Mouse (Mus musculus) kidney, postnatal 0 days (tissue): Measurements from ENCODE around the gene Ttk. TPM values are rescaled to one million over a fixed set of nuclear protein-coding genes. Genes with fewer than 3 reads are reported as not detected.
A peak's percentile ranks its signal among the peaks of the same experiment; 100 is the strongest.

Experiments
- ATAC-seq: fragments of 200-750 bp; cut with Nextera tagmentation; replicated peaks from 2 replicates; pipeline ENCODE4 v1.8.0; 2017; ENCODE audit warnings: low read depth, moderate number of reproducible peaks, moderate TSS enrichment, moderate library complexity; ENCODE audit not compliant: low FRiP score
- DNase-seq: peaks from one replicate; pipeline ENCODE4 v3.0.0-alpha.2; 2016; ENCODE audit warnings: low spot score
- H3K27ac ChIP-seq: fragments of 300-500 bp; sonication (generic); 2 replicates; pipeline ENCODE4 v1.5.1; 2014; ENCODE audit warnings: mild to moderate bottlenecking
- H3K27me3 ChIP-seq: fragments of 300-500 bp; sonication (generic); 2 replicates; pipeline ENCODE4 v1.6.1; 2014; ENCODE audit warnings: low read length, mixed read lengths; ENCODE audit not compliant: insufficient read depth
- H3K36me3 ChIP-seq: fragments of 300-500 bp; sonication (generic); 2 replicates; pipeline ENCODE4 v1.6.1; 2014; ENCODE audit warnings: low read length, mixed read lengths; ENCODE audit not compliant: insufficient read depth
- H3K4me1 ChIP-seq: fragments of 300-500 bp; sonication (generic); replicated peaks from 2 replicates; pipeline ENCODE4 v1.6.1; 2014; ENCODE audit warnings: antibody characterized with exemption, low read length, mixed read lengths; ENCODE audit not compliant: insufficient read depth
- H3K4me2 ChIP-seq: fragments of 300-500 bp; sonication (generic); 2 replicates; pipeline ENCODE4 v1.6.1; 2014; ENCODE audit warnings: mild to moderate bottlenecking, low read length, moderate library complexity, mixed read lengths
- H3K4me3 ChIP-seq: fragments of 300-500 bp; sonication (generic); replicated peaks from 2 replicates; pipeline ENCODE4 v1.5.1; 2014; ENCODE audit warnings: low read depth, low read length
- H3K9ac ChIP-seq: fragments of 300-500 bp; sonication (generic); 2 replicates; pipeline ENCODE4 v1.6.1; 2014; ENCODE audit warnings: low read depth, low read length
- H3K9me3 ChIP-seq: fragments of 300-500 bp; sonication (generic); replicated peaks from 2 replicates; pipeline ENCODE4 v1.6.1; 2016; ENCODE audit warnings: low read length, inconsistent platforms, mixed read lengths
- CTCF ChIP-seq: IDR thresholded peaks from 2 replicates; pipeline ENCODE4 v1.5.1; 2016; ENCODE audit warnings: antibody characterized with exemption, low read depth, mild to moderate bottlenecking, moderate library complexity
- WGBS: fragments of 180-500 bp; shearing (Covaris S2); extraction: QIAGEN DNeasy Blood & Tissue Kit; methylation state at CpG from one replicate; pipeline ENCODE4 v1.1.7; 2014; 5-methylcytosine and 5-hydroxymethylcytosine counted together
- polyA plus RNA-seq: library from polyadenylated mRNA; unstranded; fragments of >200 nt; fragmentation: Nextera tagmentation; extraction: Ambion mirVana; gene quantifications from 2 replicates; pipeline ENCODE4 v1.2.1, GENCODE M21; 2015

The Ttk gene
- polyA plus RNA-seq: 11.5 and 14.8 TPM in 2 replicates

DNA sequence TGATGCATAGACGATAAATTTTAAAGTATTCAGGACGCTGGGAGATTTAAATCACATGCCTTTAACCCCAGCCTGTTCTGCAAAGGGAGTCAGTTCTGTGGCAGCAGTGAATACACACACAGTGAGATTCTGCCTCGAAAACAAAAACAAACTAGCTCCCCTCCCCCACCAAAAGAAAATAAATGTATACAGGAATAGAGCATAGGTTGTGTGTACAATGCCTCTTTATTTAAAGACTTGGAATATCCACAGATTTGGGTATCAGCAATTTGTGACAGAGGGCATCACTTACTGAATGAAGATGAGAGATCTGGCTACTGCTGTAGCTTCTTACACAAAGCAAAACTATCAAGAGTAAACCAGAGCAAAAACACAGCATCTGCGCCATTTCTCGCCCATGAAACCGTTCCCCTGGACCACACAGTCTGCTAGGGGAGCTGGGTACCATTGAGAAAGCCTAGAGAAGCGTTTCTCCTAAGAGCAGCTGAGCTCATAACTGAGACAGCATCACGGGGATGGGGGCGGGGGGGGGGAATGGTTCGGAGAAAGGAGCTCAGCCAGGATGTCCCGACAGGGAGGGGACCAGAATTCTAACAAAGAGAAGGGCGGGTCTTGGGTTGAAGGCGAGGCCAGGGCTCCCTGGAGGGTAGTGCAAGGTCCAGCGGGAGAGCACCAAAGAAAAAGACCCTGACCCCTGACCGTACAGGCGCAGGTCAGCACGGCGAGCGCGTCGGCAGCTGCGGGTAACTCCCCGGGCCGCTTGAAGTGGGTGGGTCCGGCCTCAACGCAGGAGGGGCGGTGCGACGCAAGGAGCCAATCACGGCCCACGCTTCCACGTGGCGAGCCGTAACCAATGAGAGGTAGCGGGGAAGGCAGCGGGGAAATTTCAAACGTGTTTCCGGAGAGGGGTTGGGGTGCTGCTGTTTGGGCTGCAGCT is at the start of gene Ttk:
Ttk (plus strand) TSS at position 879 of the 937 bp plus-strand sequence.
- Histone ChIP-seq H3K36me3 (no peaks in the 10 kb centered on the region), H3K9ac (peak within 1 kb of the TSS; percentile 71), H3K9me3 (no peaks in the 10 kb centered on the region), H3K4me1 (no peaks in the 10 kb centered on the region), H3K4me2 (peak within 1 kb of the TSS; percentile 77), H3K4me3 (peak within 1 kb of the TSS; percentile 73), H3K27me3 (no peaks in the 10 kb centered on the region), H3K27ac (peak within 1 kb of the TSS; percentile 65; the same call in 1 of the 2 replicates)
- ATAC-seq (peak; percentile 100), DNase-seq (peak; percentile 96)
- WGBS: under 1% methylated on average over 38 of the region's 38 CpGs
- TF ChIP-seq CTCF: no peak

DNA sequence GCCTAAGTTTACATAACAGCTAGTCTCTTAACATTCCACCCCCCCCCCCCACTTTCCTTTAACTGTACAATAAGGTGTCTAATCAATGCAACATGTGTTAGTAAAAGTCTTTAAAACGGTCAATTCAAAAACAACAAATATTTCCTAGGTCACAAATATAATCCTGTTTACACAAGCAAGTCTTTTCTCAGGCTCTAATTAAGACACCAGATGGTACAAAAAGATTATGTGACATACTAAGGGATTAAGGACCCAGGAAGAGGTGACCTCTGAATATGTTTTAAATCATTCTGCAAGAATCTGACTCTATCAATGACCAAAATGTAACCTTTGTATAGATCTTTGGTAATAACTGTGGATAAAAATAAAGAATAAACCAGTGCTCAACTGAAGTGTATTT is 49.0 kb upstream of the Ttk start:
- Histone ChIP-seq H3K4me1 (no peaks in the 10 kb centered on the region), H3K27ac (no peak overlapping the region), H3K4me2 (no peak overlapping the region), H3K27me3 (no peaks in the 10 kb centered on the region), H3K36me3 (no peaks in the 10 kb centered on the region), H3K9me3 (no peaks in the 10 kb centered on the region), H3K4me3 (no peak overlapping the region), H3K9ac (no peak overlapping the region)
- ATAC-seq (no peak), DNase-seq (no peak)
- no peak for TF ChIP-seq CTCF
- 64% methylated on average over 1 of the region's 1 CpGs for WGBS

DNA sequence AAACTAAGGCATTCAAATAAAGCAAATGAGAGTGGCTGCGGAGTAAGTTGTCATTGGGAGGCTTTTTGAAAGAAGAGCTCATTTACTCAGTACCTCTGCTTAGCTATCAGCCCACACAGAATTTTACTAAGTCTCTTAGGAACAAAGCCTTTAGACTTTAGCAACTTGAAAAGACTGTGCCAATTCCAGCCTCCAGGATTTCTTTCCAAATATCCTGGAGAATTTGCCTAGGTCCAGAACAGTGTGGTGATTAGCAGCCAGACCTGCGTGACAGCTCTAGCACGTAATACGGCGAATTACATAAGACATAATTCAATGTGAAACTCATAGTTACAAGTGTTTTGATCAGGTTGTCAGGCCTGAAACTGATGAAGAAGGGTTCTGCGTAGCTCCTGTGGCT is 45.2 kb upstream of the Ttk start:
- Histone ChIP-seq H3K27me3 (no peaks in the 10 kb centered on the region), H3K4me2 (no peak overlapping the region), H3K9me3 (no peaks in the 10 kb centered on the region), H3K4me3 (no peak overlapping the region), H3K4me1 (no peaks in the 10 kb centered on the region), H3K36me3 (no peaks in the 10 kb centered on the region), H3K9ac (no peak overlapping the region), H3K27ac (no peak overlapping the region)
- 92% methylated on average over 6 of the region's 6 CpGs for WGBS
- ATAC-seq (no peak), DNase-seq (no peak)
- TF ChIP-seq CTCF: no peak

- Histone ChIP-seq H3K36me3 (no peaks in the 10 kb centered on the region), H3K9ac (no peak overlapping the region), H3K4me1 (no peaks in the 10 kb centered on the region), H3K27ac (no peak overlapping the region), H3K4me2 (no peak overlapping the region), H3K9me3 (no peaks in the 10 kb centered on the region), H3K27me3 (no peaks in the 10 kb centered on the region), H3K4me3 (no peak overlapping the region)
- no peak for TF ChIP-seq CTCF
- WGBS: 90% methylated on average over 7 of the region's 7 CpGs
- ATAC-seq (no peak), DNase-seq (no peak)
Measured at GRCm38 (mm10) chr9:83796875-83797274, 37.6 kb upstream of the Ttk start.

GRCm38 (mm10) chr9:83797898-83798297 is 36.6 kb upstream of the Ttk start:
- H3K4me3 ChIP-seq: no peak overlapping the region
- no peak overlapping the region for H3K9ac ChIP-seq
- H3K36me3 ChIP-seq: no peaks in the 10 kb centered on the region
- H3K27me3 ChIP-seq: no peaks in the 10 kb centered on the region
- H3K27ac ChIP-seq: no peak overlapping the region
- DNase-seq (no peak), ATAC-seq (no peak)
- 87% methylated on average over 8 of the region's 8 CpGs for WGBS
- H3K4me1 ChIP-seq: no peaks in the 10 kb centered on the region
- no peak for TF ChIP-seq CTCF
- H3K9me3 ChIP-seq: no peaks in the 10 kb centered on the region
- H3K4me2 ChIP-seq: no peak overlapping the region

GRCm38 (mm10) chr9:83804341-83804740 is 30.1 kb upstream of the Ttk start:
- ATAC-seq (no peak), DNase-seq (no peak)
- H3K4me1 ChIP-seq: peaks cover 7% of the 10 kb centered on the region; the same call in 1 of the 2 replicates
- no peak overlapping the region for H3K4me3 ChIP-seq
- H3K27ac ChIP-seq: no peak overlapping the region
- TF ChIP-seq CTCF: no peak
- H3K27me3 ChIP-seq: no peaks in the 10 kb centered on the region
- H3K9me3 ChIP-seq: no peaks in the 10 kb centered on the region
- WGBS: 57% methylated on average over 13 of the region's 13 CpGs
- H3K4me2 ChIP-seq: no peak overlapping the region
- no peak overlapping the region for H3K9ac ChIP-seq
- H3K36me3 ChIP-seq: no peaks in the 10 kb centered on the region
